Mouse (Mus musculus) adrenal gland, postnatal 36 days (tissue): Measurements from ENCODE around the gene Gm906. TPM values are rescaled to one million over a fixed set of nuclear protein-coding genes. Genes with fewer than 3 reads are reported as not detected.
"Not testable (repeated sequence)": the region's sequence is repeated elsewhere in the genome, so short reads cannot be mapped to it uniquely, and the experiment has no call there.

Experiments used
- DNase-seq, 2 experiments: peaks; one replicate each; pipeline ENCODE4 v3.0.0; 2021; ENCODE audit warnings: mixed read lengths in 1 of 2
- long read RNA-seq, 2 experiments: library from polyadenylated mRNA; stranded (forward); transcript quantifications; one replicate each; pipeline ENCODE4 v2.0.0; 2021; ENCODE audit warnings: borderline sequencing depth in 2 of 2
- microRNA-seq: library from miRNA; unstranded; fragments of <30 nt; microRNA quantifications from one replicate; pipeline ENCODE4 v1.2.0, GENCODE M21; 2021
- total RNA-seq, 2 experiments: library from RNA; stranded (reverse); gene quantifications; 2 replicates each; pipeline ENCODE4 v1.2.3; 2021

The Gm906 gene
- total RNA-seq: not detected
- long read RNA-seq, experiment 1: 0 reads
- long read RNA-seq, experiment 2: 0 reads

DNA sequence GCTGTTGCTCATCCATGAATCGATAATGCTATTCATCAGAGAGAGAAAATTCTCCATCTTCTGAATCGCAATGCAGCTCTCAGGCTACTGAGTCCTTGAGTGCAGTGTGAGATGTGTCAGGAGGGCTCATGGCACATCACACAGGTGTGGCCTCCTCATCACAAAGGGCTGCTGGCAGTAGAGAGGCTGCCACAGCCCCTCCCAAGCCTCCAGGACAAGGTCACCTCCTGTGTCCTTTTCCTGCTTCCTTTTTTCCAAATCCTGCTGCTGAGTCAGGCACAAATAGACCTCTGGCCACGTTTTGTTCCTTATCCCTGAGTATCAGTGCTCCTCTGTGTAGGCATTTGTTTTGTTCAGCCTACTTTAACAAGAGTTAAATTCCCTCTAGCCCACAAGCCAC is at the start of gene Gm906:
Gene Gm906 (minus strand): TSS at position 101 of the 400 bp plus-strand sequence.
- not testable (repeated sequence) for DNase-seq

DNA sequence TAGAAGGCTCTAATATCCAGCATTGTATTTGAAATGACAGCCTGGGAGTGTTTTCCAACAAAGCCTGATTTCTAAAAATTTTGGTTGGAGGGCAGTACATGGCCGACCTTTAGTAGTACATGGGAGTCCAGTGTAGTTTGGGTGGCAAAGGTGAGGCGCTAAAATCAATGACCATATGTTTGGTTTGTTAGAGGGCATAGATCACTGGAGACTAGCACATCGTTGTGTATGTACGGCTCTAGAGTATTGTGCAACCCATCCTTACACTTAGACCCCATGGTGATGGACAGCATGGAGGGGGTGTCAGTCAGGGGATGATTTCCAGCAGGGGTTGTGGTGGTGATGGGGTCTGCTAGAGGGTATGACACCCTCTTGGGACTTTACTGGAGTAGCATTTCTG is 33.2 kb upstream of the Gm906 start:
- DNase-seq: not testable (repeated sequence)

DNA sequence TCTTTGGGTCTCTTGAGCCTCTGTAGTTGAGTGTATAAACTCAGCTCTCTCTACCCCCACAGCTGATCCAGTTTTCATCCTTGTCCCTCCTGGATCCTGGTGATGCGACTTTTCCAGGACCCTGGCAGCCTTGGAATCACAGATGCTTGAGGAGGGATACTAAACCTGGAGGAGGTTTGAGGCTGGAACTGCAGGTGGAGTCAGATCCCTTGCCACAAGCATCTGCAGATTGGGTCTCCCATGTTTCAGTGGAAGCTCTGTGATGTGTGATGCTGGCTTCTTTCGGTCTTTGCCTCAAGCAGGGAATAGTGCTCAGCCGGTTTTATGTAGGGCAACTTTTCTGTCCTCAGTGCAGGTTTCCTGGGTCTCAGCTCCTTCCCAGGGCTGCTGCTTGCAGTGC is 13.6 kb downstream of the Gm906 start:
- no peak for DNase-seq

DNA sequence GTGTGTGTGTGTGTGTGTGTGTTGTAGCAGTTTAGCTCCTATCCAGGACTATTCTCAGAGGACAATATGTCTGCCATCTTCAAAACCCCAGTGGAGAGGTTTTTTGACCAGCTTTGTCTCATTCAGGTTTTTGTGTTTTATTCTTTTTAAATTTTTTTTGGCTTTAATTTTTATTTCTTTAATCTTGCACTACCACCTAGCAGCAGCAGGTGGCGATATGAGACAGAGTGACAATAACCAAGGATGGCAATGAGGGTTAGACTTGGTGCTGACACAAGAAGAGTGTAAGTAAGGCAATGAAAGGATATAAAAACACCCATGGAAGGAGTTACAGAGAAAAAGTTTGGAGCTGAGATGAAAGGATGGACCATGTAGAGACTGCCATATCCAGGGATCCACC is 38.3 kb downstream of the Gm906 start:
- peak; percentile 2 to 24 for DNase-seq

DNA sequence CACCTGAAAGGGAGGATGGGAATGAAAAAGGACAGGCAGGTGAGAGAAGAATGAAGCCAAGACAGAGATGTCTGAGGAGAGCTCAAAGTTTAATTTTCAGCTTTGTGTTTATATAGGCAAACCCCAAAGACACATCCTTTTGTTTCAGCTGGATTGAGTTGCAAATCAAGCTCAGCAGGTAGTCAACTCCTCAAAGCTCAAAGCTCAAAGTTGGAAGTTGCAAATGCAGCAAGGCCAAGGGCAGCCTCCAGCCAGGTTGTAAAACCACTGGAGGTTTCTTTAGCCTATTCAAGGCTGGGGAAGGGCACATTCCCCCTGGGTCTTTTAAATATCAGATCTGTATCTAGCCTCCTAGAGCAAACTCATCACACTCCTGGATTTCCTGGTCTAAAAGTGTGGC is 39.9 kb downstream of the Gm906 start:
- not testable (repeated sequence) for DNase-seq

DNA sequence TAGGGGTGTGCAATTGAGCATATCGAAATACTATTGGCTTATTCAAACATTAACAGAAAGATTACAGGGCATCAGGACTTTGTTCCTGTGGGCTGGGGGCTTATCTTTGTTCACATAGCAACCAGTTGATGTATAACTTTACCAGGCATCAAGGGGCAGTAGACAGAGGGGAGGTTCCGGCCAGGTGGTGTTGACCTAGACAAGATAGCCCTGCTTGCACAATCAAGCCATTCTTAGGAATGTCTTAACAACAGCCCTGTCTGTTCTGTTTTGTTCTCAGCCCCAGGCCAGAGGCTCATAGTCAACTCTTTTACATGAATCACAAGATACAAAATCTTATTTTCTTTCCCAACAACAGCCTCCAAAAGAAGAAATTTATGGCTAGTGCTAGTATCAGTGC is 40.5 kb downstream of the Gm906 start:
- not testable (repeated sequence) for DNase-seq

DNA sequence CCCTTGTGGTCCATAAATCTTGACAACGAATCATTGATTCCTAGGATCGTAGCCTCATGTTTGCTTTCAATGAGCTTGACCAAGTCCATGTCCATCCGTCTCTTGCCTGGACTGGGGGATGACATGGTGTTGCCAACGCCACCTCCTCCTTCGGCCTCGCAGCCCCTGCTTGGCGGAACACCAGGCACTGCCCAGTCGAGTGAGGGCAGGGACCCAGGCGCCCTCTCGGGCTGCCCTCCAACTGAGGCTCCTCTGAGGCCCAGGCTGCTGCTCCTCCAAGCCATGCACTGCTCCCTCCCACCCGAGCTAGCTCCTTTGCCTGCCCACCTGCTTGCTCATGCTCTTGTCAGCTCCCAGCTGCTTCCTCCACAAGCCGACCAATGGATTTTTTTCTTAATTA is 42.1 kb downstream of the Gm906 start:
- DNase-seq: no peak

DNA sequence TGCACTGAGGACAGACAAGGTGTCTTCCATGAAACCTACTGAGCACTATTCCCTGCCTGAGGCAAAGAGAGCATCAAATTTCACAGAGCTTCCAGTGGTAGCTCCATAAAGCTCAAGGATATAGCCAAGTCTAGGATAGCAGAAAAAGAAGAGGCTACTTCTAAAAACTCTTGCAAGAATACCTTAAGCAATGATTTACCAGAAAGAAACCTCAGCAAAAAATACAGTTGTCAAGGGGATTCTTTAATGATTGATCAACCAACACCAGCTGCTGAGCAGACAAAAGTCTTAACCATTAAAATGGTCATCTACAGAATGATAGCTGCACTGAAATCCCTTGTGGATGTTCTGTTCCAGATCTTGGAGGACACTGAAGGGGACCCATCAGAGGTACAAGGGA is 53.3 kb downstream of the Gm906 start:
- not testable (repeated sequence) for DNase-seq

Small RNAs within 50 kb of the gene (microRNA-seq; reads per million reads assigned to microRNA genes)
- gene Gm24017: not detected

Other genes starting within 250 kb of the Gm906 start
- gene Fbxw17, start 167.6 kb upstream of the Gm906 start, total RNA-seq: 10 to 100 TPM; 14.8 to 15.2 TPM
- not detected for gene Gm47429, start 193.6 kb upstream of the Gm906 start, total RNA-seq
- not detected for gene Nutm2, start 217.0 kb upstream of the Gm906 start, total RNA-seq